Mouse (Mus musculus) intestine, postnatal 0 days (tissue): ENCODE results near the gene Pdlim1. TPM values are rescaled to one million over a fixed set of nuclear protein-coding genes. Genes with fewer than 3 reads are reported as not detected.
A peak's percentile ranks its signal among the peaks of the same experiment; 100 is the strongest.

Experiments used
- ATAC-seq: fragments of 200-750 bp; cut with Nextera tagmentation; 2 replicates; pipeline ENCODE4 v1.8.0; 2017; ENCODE audit warnings: mild to moderate bottlenecking, moderate TSS enrichment, moderate library complexity
- H3K27ac ChIP-seq: fragments of 300-500 bp; sonication (generic); 2 replicates; pipeline ENCODE4 v1.5.1; 2014; ENCODE audit warnings: mild to moderate bottlenecking, low read depth, low read length, moderate library complexity
- H3K27me3 ChIP-seq: fragments of 300-500 bp; sonication (generic); replicated peaks from 2 replicates; pipeline ENCODE4 v1.6.1; 2014; ENCODE audit warnings: low read length, mixed read lengths; ENCODE audit not compliant: control insufficient read depth, insufficient read depth
- H3K36me3 ChIP-seq: fragments of 300-500 bp; sonication (generic); 2 replicates; pipeline ENCODE4 v1.6.1; 2014; ENCODE audit warnings: mild to moderate bottlenecking, moderate library complexity; ENCODE audit not compliant: control insufficient read depth, insufficient read depth
- H3K4me1 ChIP-seq: fragments of 300-500 bp; sonication (generic); replicated peaks from 2 replicates; pipeline ENCODE4 v1.6.1; 2014; ENCODE audit warnings: antibody characterized with exemption, low read length, mixed read lengths; ENCODE audit not compliant: control insufficient read depth, insufficient read depth
- H3K4me2 ChIP-seq: fragments of 300-500 bp; sonication (generic); replicated peaks from 2 replicates; pipeline ENCODE4 v1.6.1; 2014; ENCODE audit warnings: low read depth, mild to moderate bottlenecking, moderate library complexity
- H3K4me3 ChIP-seq: fragments of 300-500 bp; sonication (generic); 2 replicates; pipeline ENCODE4 v1.5.1; 2014; ENCODE audit warnings: low read depth, low read length
- H3K9ac ChIP-seq: fragments of 300-500 bp; sonication (generic); 2 replicates; pipeline ENCODE4 v1.6.1; 2014; ENCODE audit warnings: mild to moderate bottlenecking, low read depth, low read length
- H3K9me3 ChIP-seq: fragments of 300-500 bp; sonication (generic); 2 replicates; pipeline ENCODE4 v1.6.1; 2016; ENCODE audit warnings: mixed run types; ENCODE audit not compliant: control insufficient read depth
- CTCF ChIP-seq: sonication (generic); IDR thresholded peaks from 2 replicates; pipeline ENCODE4 v1.5.1; 2016; ENCODE audit warnings: low read depth, mild to moderate bottlenecking, control low read depth, antibody characterized with exemption, moderate library complexity
- WGBS: fragments of 180-500 bp; shearing (Covaris S2); extraction: QIAGEN DNeasy Blood & Tissue Kit; methylation state at CpG from one replicate; pipeline ENCODE4 v1.1.7; 2014; 5-methylcytosine and 5-hydroxymethylcytosine counted together
- polyA plus RNA-seq: library from polyadenylated mRNA; unstranded; fragments of >200 nt; fragmentation: Nextera tagmentation; extraction: Ambion mirVana; gene quantifications from 2 replicates; pipeline ENCODE4 v1.2.1, GENCODE M21; 2015

The Pdlim1 gene
- polyA plus RNA-seq, 1 experiment from 2014 or later = 175 TPM

DNA sequence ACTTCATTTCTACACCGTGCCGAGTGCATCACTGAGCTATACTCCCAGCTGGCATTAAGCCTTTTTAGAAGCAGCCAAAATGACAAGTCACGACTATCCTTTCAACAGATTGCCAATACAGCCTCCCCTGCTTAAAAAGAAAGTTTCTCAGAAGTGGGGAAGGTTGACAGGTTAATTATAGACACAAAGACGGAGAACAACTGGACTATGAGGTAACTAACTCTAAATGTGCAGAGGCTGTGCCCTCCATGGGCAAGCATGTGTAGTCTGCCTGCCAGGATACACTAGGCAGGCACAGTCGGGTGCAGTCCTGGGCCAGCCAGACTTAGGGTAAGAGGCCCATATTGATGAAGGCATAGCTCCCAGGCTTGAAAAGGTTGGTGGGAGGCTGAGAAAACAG lies 2.1 kb downstream of the Pdlim1 start:
- peak overlapping the region; percentile 26; the same call in 1 of the 2 replicates for H3K9ac ChIP-seq
- peak overlapping the region; percentile 87 for H3K4me3 ChIP-seq
- H3K9me3 ChIP-seq = no peaks in the 10 kb centered on the region
- peak overlapping the region; percentile 90 for H3K4me2 ChIP-seq
- H3K27me3 ChIP-seq = no peaks in the 10 kb centered on the region
- 66% methylated on average over 5 of the region's 5 CpGs for WGBS
- ATAC-seq = no peak
- TF ChIP-seq CTCF = no peak
- H3K27ac ChIP-seq = no peak overlapping the region
- no peaks in the 10 kb centered on the region; the same call in 1 of the 2 replicates for H3K36me3 ChIP-seq
- peaks cover 12% of the 10 kb centered on the region for H3K4me1 ChIP-seq

DNA sequence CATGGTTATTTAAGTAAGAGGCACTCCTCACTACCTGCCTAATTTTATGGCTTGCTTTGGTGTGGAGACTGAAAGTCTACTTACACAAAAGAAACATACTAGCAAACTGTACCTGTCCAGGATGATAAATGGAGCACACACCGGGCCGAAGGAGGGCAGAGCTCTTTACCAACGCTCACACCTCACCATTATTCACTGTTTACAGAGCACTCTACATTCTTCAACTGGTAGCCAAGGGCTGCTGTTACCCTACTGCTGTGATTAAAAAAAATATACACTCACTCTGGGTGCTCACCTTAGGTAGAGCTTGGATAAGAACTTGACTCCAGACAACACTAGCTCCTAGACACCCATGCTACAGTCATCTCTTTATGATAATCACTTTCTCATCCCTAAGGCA lies 3.1 kb downstream of the Pdlim1 start:
- no peaks in the 10 kb centered on the region for H3K27me3 ChIP-seq
- no peaks in the 10 kb centered on the region; the same call in 1 of the 2 replicates for H3K36me3 ChIP-seq
- H3K4me3 ChIP-seq = 0 out of 2 replicates have a peak overlapping the region, but pooled peaks have one; percentile 11
- no peak overlapping the region for H3K9ac ChIP-seq
- no peak overlapping the region for H3K27ac ChIP-seq
- TF ChIP-seq CTCF = no peak
- peaks cover 12% of the 10 kb centered on the region for H3K4me1 ChIP-seq
- H3K9me3 ChIP-seq = no peaks in the 10 kb centered on the region
- no peak for ATAC-seq
- 26% methylated on average over 3 of the region's 3 CpGs for WGBS
- peak overlapping the region; percentile 90 for H3K4me2 ChIP-seq

DNA sequence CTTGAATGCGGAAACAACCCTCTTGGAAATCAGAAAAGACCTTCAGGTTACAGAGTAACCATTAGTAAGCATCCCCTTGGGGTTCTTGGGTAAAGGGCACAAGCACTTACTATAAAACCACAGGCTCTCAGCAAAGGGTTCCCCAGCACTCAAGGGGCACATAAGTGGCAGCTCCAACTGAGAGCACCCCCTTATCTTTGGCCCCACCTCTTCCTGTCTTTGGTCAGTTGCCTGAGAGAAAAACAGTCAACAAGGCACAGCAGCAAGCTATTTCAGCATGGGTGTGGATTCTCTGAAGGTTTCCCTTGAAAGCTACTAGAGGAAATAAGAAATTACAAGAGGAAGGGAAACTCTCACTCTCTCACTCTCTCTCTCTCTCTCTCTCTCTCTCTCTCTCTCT lies 4.3 kb downstream of the Pdlim1 start:
- H3K4me3 ChIP-seq = no peak overlapping the region
- H3K9me3 ChIP-seq = no peaks in the 10 kb centered on the region
- H3K27me3 ChIP-seq = no peaks in the 10 kb centered on the region
- peak overlapping the region; percentile 90 for H3K4me2 ChIP-seq
- H3K9ac ChIP-seq = no peak overlapping the region
- TF ChIP-seq CTCF = no peak
- no peaks in the 10 kb centered on the region; the same call in 1 of the 2 replicates for H3K36me3 ChIP-seq
- H3K27ac ChIP-seq = no peak overlapping the region; the same call in 1 of the 2 replicates
- no peak; the same call in none of the 2 replicates for ATAC-seq
- H3K4me1 ChIP-seq = peaks cover 12% of the 10 kb centered on the region
- WGBS = 40% methylated on average over 1 of the region's 1 CpGs

DNA sequence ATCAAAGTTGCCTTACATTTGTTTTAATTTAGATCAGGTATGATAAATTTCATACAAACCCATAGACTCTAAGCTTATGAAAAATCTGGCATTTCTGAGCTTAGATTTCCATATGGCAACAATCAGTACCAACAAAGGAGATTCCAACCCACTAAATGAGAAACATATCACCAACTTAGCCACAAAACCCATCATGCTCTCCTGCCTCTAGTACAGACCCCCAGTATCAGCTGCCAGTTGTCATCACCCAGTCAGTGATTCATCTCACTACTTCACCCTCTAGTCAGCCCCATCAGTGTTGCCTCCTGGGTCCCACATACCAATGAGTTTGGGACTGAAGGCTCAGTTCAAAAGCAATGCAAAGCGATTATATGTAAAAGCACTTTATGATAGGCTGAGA lies 12.2 kb downstream of the Pdlim1 start:
- Histone ChIP-seq H3K9me3 (no peaks in the 10 kb centered on the region), H3K27me3 (no peaks in the 10 kb centered on the region), H3K4me1 (0 out of 2 replicates have a peak, but pooled peaks cover 5% of the 10 kb centered on the region), H3K27ac (no peak overlapping the region), H3K36me3 (no peaks in the 10 kb centered on the region; the same call in 1 of the 2 replicates), H3K4me3 (no peak overlapping the region), H3K9ac (no peak overlapping the region), H3K4me2 (no peak overlapping the region)
- ATAC-seq = no peak
- TF ChIP-seq CTCF = no peak
- WGBS = 94% methylated on average over 1 of the region's 1 CpGs

DNA sequence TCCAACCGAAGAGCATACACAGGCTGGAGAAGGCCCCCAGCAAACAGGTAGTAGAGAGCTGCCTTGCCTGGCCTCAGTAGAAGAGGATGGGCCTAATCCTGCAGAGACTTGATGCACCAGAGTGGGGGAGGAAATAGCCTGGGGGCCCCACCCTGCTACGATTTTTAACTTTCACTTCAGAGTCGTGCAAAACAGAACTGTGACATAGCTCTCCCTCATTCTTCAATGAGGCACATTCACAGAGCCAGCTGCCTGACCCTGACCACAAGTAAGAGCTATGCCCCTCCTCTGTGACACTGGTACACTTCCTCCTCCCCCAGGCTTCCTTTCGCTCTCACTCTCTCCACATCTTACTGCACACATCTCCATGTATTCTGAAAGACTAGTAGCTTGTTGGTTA lies 14.2 kb downstream of the Pdlim1 start:
- no peak for TF ChIP-seq CTCF
- H3K4me1 ChIP-seq = 0 out of 2 replicates have a peak, but pooled peaks cover 5% of the 10 kb centered on the region
- ATAC-seq = no peak
- H3K27ac ChIP-seq = no peak overlapping the region
- no peak overlapping the region for H3K9ac ChIP-seq
- WGBS = 37% methylated on average over 4 of the region's 4 CpGs
- no peak overlapping the region for H3K4me2 ChIP-seq
- H3K27me3 ChIP-seq = no peaks in the 10 kb centered on the region
- H3K4me3 ChIP-seq = no peak overlapping the region
- no peaks in the 10 kb centered on the region for H3K9me3 ChIP-seq
- H3K36me3 ChIP-seq = no peaks in the 10 kb centered on the region

DNA sequence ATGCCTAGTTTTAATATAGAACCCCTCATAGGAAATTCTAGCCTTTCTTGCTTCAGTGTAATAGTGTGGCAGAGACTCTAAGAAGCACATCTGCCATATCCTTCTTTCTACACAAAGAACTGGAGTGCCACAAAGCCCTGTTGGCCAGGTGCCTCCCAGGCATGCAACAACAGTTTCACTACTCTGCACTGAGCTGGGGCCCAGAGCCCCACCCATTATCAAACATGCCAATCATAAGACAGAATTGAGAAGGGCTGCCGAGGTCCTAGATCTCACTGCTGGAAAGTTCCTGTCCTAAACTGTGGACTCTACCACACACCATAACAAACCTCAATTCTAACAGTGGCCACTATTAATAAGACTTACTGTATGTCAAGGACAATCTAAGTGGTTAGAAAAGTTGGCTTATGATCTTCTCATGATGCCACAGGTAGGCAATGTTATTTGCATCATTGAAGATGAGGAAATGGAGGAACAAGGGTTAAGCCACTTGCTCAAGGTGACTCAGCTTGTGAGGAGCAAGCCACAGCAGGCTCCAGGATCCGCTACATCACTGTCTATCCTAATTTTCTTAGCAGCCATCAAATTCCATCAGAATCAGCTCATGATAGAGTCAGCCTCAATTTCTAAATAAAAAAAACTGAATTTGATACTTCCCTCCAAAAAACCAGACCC lies 15.1 kb downstream of the Pdlim1 start:
- Histone ChIP-seq H3K9ac (no peak overlapping the region), H3K27me3 (no peaks in the 10 kb centered on the region), H3K27ac (no peak overlapping the region), H3K4me1 (0 out of 2 replicates have a peak, but pooled peaks cover 5% of the 10 kb centered on the region), H3K36me3 (no peaks in the 10 kb centered on the region), H3K4me2 (no peak overlapping the region), H3K9me3 (no peaks in the 10 kb centered on the region), H3K4me3 (no peak overlapping the region)
- no peak for ATAC-seq
- TF ChIP-seq CTCF = no peak
- 54% methylated on average over 2 of the region's 2 CpGs for WGBS
